ENCODE assay signal across 8 mouse cellular contexts in genomic region chr11:102376196-102376835, GRCm38 (mm10). TPM values are rescaled to one million over a fixed set of nuclear protein-coding genes. Genes with fewer than 3 reads are reported as not detected.
DNase-seq lines count a peak whose midpoint lies in the region; ATAC-seq and TF ChIP-seq lines count a peak whose summit lies in the region.

No protein-coding gene starts in this region.

- no peak for DNase-seq in kidney, adult 2 months
- no peak for DNase-seq in kidney, postnatal 25 days
- peak; percentile 27 for DNase-seq in brain, embryonic 14.5 days (ENCODE audit: low read depth)
- DNase-seq in hindbrain, embryonic 14.5 days (ENCODE audit: low spot score), result peak; percentile 26
- peak; percentile 17 for DNase-seq in midbrain, embryonic 14.5 days
- DNase-seq in left cerebral cortex, adult 11 months (ENCODE audit: low spot score), result no peak
- DNase-seq in adipocyte (ENCODE audit: low spot score), result no peak
- no peak for DNase-seq in left cerebral cortex, adult 9 months (ENCODE audit: low spot score in 2 of 2)

- H3K4me3 ChIP-seq in kidney, adult 2 months (ENCODE audit: insufficient read depth, low read depth, low read length), result no peak overlapping the region
- no peak overlapping the region for H3K4me3 ChIP-seq in hindbrain, embryonic 14.5 days (replicated peaks; ENCODE audit: low read length)
- H3K4me3 ChIP-seq in midbrain, embryonic 14.5 days (replicated peaks; ENCODE audit: low read depth, low read length), result no peak overlapping the region

- whole genome bisulfite sequencing in kidney, adult 2 months, result 40% methylated on average over 8 of the region's 8 CpGs
- WGBS in hindbrain, embryonic 14.5 days, result 9% methylated on average over 8 of the region's 8 CpGs
- 10% methylated on average over 8 of the region's 8 CpGs for WGBS in midbrain, embryonic 14.5 days

- H3K9me3 ChIP-seq in hindbrain, embryonic 14.5 days (ENCODE audit: control insufficient read depth, low read length), result no peaks in the 10 kb centered on the region
- H3K9me3 ChIP-seq in midbrain, embryonic 14.5 days (ENCODE audit: control insufficient read depth, low read length), result no peaks in the 10 kb centered on the region

- no peak for TF ChIP-seq CTCF in kidney, adult 2 months (conservative IDR thresholded peaks at IDR 0.05; ENCODE audit: insufficient read depth, insufficient read length, low read depth, low read length)
- TF ChIP-seq CTCF in brain, embryonic 14.5 days (IDR thresholded peaks at IDR 0.05; ENCODE audit: borderline replicate concordance, extremely low read depth, insufficient read depth, insufficient read length), result no peak

- TF ChIP-seq POLR2A in kidney, adult 2 months (IDR thresholded peaks at IDR 0.05; ENCODE audit: low read depth, low read length), result no peak
- no peak for TF ChIP-seq POLR2A in brain, embryonic 14.5 days (IDR thresholded peaks at IDR 0.05; ENCODE audit: borderline replicate concordance, extremely low read depth, insufficient read depth, insufficient read length, poor library complexity, severe bottlenecking)

- H3K4me1 ChIP-seq in kidney, adult 2 months (ENCODE audit: control insufficient read depth, insufficient read depth, low read length), result peaks cover 7% of the 10 kb centered on the region; the same call in 1 of the 2 replicates
- peaks cover 8% of the 10 kb centered on the region; the same call in 1 of the 2 replicates for H3K4me1 ChIP-seq in hindbrain, embryonic 14.5 days (replicated peaks; ENCODE audit: control insufficient read depth, insufficient read depth, low read length)
- H3K4me1 ChIP-seq in midbrain, embryonic 14.5 days (ENCODE audit: control insufficient read depth, insufficient read depth, low read length), result peaks cover 12% of the 10 kb centered on the region; the same call in 1 of the 2 replicates

- no peak for ATAC-seq in hindbrain, embryonic 14.5 days (ENCODE audit: low FRiP score)
- no peak for ATAC-seq in midbrain, embryonic 14.5 days (ENCODE audit: low FRiP score, low TSS enrichment)

- H3K27me3 ChIP-seq in kidney, adult 2 months (replicated peaks; ENCODE audit: control insufficient read depth, insufficient read depth, low read length), result no peaks in the 10 kb centered on the region
- H3K27me3 ChIP-seq in hindbrain, embryonic 14.5 days (ENCODE audit: control insufficient read depth, insufficient read depth, low read length), result no peaks in the 10 kb centered on the region
- no peaks in the 10 kb centered on the region for H3K27me3 ChIP-seq in midbrain, embryonic 14.5 days (ENCODE audit: control insufficient read depth, insufficient read depth, low read length)

- H3K36me3 ChIP-seq in kidney, adult 2 months (ENCODE audit: control insufficient read depth, insufficient read depth, low read length), result no peaks in the 10 kb centered on the region
- H3K36me3 ChIP-seq in hindbrain, embryonic 14.5 days (replicated peaks; ENCODE audit: control insufficient read depth, insufficient read depth), result no peaks in the 10 kb centered on the region
- no peaks in the 10 kb centered on the region for H3K36me3 ChIP-seq in midbrain, embryonic 14.5 days (ENCODE audit: control insufficient read depth, insufficient read depth, low read length)

- H3K9ac ChIP-seq in hindbrain, embryonic 14.5 days, result no peak overlapping the region
- H3K9ac ChIP-seq in midbrain, embryonic 14.5 days (replicated peaks; ENCODE audit: low read length), result 0 out of 2 replicates have a peak overlapping the region, but pooled peaks have one; percentile 16

- H3K27ac ChIP-seq in kidney, adult 2 months (ENCODE audit: insufficient read depth, low read depth, low read length), result peak overlapping the region; percentile 24; the same call in 1 of the 2 replicates
- H3K27ac ChIP-seq in hindbrain, embryonic 14.5 days, result no peak overlapping the region
- H3K27ac ChIP-seq in midbrain, embryonic 14.5 days (replicated peaks; ENCODE audit: low read depth, low read length), result no peak overlapping the region

- peak overlapping the region; percentile 39 for H3K4me2 ChIP-seq in hindbrain, embryonic 14.5 days (replicated peaks)
- H3K4me2 ChIP-seq in midbrain, embryonic 14.5 days (ENCODE audit: low read length), result peak overlapping the region; percentile 41

RNA-seq across cellular contexts. Expression of gene Slc4a1, which starts 10.3 kb away (rescaled TPM):
- polyA plus RNA-seq in kidney, adult 2 months (2012; rRNA removed), result 79.5 and 90.6 TPM in 2 replicates
- 1.3 and 2.6 TPM in 2 replicates for polyA plus RNA-seq in brain, embryonic 14.5 days (2012; rRNA removed)
- polyA plus RNA-seq in hindbrain, embryonic 14.5 days (2014; fragmentation: Nextera tagmentation; extraction: Ambion mirVana), result 1.6 and 3.3 TPM in 2 replicates
- 0.51 and 2.3 TPM in 2 replicates for polyA plus RNA-seq in midbrain, embryonic 14.5 days (2014; fragmentation: Nextera tagmentation; extraction: Ambion mirVana)

RNA-seq across cellular contexts. Expression of gene Rundc3a, which starts 16.9 kb away (rescaled TPM):
- 2.6 and 3.4 TPM in 2 replicates for polyA plus RNA-seq in kidney, adult 2 months (2012; rRNA removed)
- polyA plus RNA-seq in brain, embryonic 14.5 days (2012; rRNA removed), result 292 and 306 TPM in 2 replicates
- polyA plus RNA-seq in hindbrain, embryonic 14.5 days (2014; fragmentation: Nextera tagmentation; extraction: Ambion mirVana), result 106 TPM in 2 replicates
- 113 and 165 TPM in 2 replicates for polyA plus RNA-seq in midbrain, embryonic 14.5 days (2014; fragmentation: Nextera tagmentation; extraction: Ambion mirVana)

RNA-seq across cellular contexts. Expression of gene Slc25a39, which starts 31.4 kb away (rescaled TPM):
- polyA plus RNA-seq in kidney, adult 2 months (2012; rRNA removed), result 1,128 and 1,486 TPM in 2 replicates
- 122 and 129 TPM in 2 replicates for polyA plus RNA-seq in brain, embryonic 14.5 days (2012; rRNA removed)
- polyA plus RNA-seq in hindbrain, embryonic 14.5 days (2014; fragmentation: Nextera tagmentation; extraction: Ambion mirVana), result 154 and 157 TPM in 2 replicates
- polyA plus RNA-seq in midbrain, embryonic 14.5 days (2014; fragmentation: Nextera tagmentation; extraction: Ambion mirVana), result 132 and 144 TPM in 2 replicates

RNA-seq across cellular contexts. Expression of gene Grn, which starts 53.8 kb away (rescaled TPM):
- polyA plus RNA-seq in kidney, adult 2 months (2012; rRNA removed), result 184 and 195 TPM in 2 replicates
- 33.2 and 53.0 TPM in 2 replicates for polyA plus RNA-seq in brain, embryonic 14.5 days (2012; rRNA removed)
- 52.4 and 63.6 TPM in 2 replicates for polyA plus RNA-seq in hindbrain, embryonic 14.5 days (2014; fragmentation: Nextera tagmentation; extraction: Ambion mirVana)
- 33.1 and 45.5 TPM in 2 replicates for polyA plus RNA-seq in midbrain, embryonic 14.5 days (2014; fragmentation: Nextera tagmentation; extraction: Ambion mirVana)

RNA-seq across cellular contexts. Expression of gene Ubtf, which starts 56.8 kb away (rescaled TPM):
- polyA plus RNA-seq in kidney, adult 2 months (2012; rRNA removed), result 27.0 and 30.3 TPM in 2 replicates
- polyA plus RNA-seq in brain, embryonic 14.5 days (2012; rRNA removed), result 57.7 and 80.5 TPM in 2 replicates
- polyA plus RNA-seq in hindbrain, embryonic 14.5 days (2014; fragmentation: Nextera tagmentation; extraction: Ambion mirVana), result 70.0 and 76.0 TPM in 2 replicates
- polyA plus RNA-seq in midbrain, embryonic 14.5 days (2014; fragmentation: Nextera tagmentation; extraction: Ambion mirVana), result 77.6 and 84.4 TPM in 2 replicates

Comparison
In these comparisons a context has a peak if more than half of its experiments do, and no peak if none do; other contexts are left out.
1. DNase-seq: peak in brain, embryonic 14.5 days (single experiment), hindbrain, embryonic 14.5 days (single experiment) and midbrain, embryonic 14.5 days (single experiment); none in kidney, adult 2 months (single experiment), kidney, postnatal 25 days (0 of 2), left cerebral cortex, adult 11 months (single experiment), adipocyte (single experiment) and left cerebral cortex, adult 9 months (0 of 2).
2. RNA of gene Slc4a1, which starts 10.3 kb away (polyA plus RNA-seq): 79.5 to 90.6 TPM in kidney, adult 2 months; 1.3 to 2.6 TPM in brain, embryonic 14.5 days, 0.51 to 2.3 TPM in midbrain, embryonic 14.5 days and 1.6 to 3.3 TPM in hindbrain, embryonic 14.5 days; every median in the first group is over 10 times any median in the second.
3. RNA of gene Rundc3a, which starts 16.9 kb away (polyA plus RNA-seq): 292 to 306 TPM in brain, embryonic 14.5 days, 113 to 165 TPM in midbrain, embryonic 14.5 days and 106 TPM in hindbrain, embryonic 14.5 days; 2.6 to 3.4 TPM in kidney, adult 2 months; every median in the first group is over 10 times any median in the second.